Mouse (Mus musculus) embryonic fibroblast, embryonic 13.5 days (primary cell): ENCODE measurements at regions not wholly inside any gene's neighbourhood (a gene's known extent, or its start where the extent isn't known, plus 50 kb on each side); places are given as distances from the start of the nearest gene placed in this dataset.

Experiments
- CTCF ChIP-seq: IDR thresholded peaks from 2 replicates; pipeline ENCODE4 v1.5.1; 2011; ENCODE audit warnings: mild to moderate bottlenecking, control low read depth, low read length, moderate library complexity, borderline replicate concordance; ENCODE audit not compliant: insufficient read depth
- POLR2A ChIP-seq: IDR thresholded peaks from 2 replicates; pipeline ENCODE4 v1.6.1; 2011; ENCODE audit warnings: low read depth, mild to moderate bottlenecking, control low read depth, low read length, moderate library complexity

DNA sequence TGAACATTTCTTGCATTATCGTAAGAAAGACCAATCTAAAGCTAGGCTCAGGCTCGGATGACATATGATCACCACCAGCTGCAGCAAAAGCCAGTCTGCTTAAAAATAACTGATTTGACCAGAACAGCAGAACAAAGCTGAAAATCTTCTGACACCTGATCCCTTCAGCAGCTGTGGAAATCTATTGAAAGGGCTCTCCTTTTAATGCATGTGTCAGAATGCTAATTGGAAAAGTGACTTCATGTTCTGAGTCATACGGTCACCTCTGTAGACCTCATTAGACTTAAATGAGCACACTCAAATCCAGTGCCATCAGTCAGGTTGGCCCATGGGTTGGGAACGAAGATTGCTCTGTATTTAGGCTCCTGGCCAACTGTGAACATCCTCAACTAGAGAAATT lies 444.9 kb downstream of the Etv1 start:
- TF ChIP-seq CTCF (no peak), POLR2A (no peak)
